27 mouse cellular contexts compared by ENCODE assay signal in the genomic region with DNA sequence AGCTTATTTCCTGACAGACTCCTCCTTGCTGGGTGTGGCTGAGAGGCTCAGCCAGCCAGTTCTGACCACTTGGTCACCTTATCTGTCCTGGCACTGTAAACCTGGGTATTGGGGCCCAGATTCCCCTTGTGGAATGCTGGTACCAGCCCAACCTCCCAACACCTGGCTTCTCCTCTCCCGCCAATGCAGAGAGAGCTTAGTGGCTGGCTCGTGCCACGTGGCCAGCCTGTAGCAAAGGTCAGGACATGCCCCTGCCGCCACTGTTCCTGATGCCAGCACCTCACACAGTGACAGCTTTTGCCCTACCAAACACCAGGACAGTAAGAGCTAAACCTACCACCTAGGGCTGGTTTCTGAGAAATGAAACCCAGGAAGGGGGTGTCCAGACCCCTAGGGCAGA.
A peak's percentile ranks its signal among the peaks of the same experiment; 100 is the strongest.
DNase-seq lines count a peak whose midpoint lies in the region; ATAC-seq and TF ChIP-seq lines count a peak whose summit lies in the region.
"Had no signal": no experiment of that assay in that cellular context is flagged by ENCODE, and none has a peak within 500 bp of the region (broad histone marks: within the 10 kb centered on the region; RNA-seq: fewer than 3 reads in every experiment).

No protein-coding gene starts in this region.

- ATAC-seq in lung, embryonic 16.5 days (ENCODE audit: low read depth), result 0 out of 2 replicates have a peak, but pooled peaks have one; percentile 13
- peak; percentile 43; the same call in 1 of the 2 replicates for ATAC-seq in intestine, embryonic 16.5 days
- ATAC-seq in stomach, embryonic 16.5 days (ENCODE audit: insufficient read depth, low FRiP score), result 0 out of 2 replicates have a peak, but pooled peaks have one; percentile 1
- ATAC-seq: forebrain, embryonic 15.5 days; Patski had no signal

- H3K27me3 ChIP-seq in lung, embryonic 16.5 days (ENCODE audit: control insufficient read depth, insufficient read depth, low read depth, low read length), result no peaks in the 10 kb centered on the region
- H3K27me3 ChIP-seq in embryonic facial prominence, embryonic 10.5 days (replicated peaks; ENCODE audit: low read depth, poor library complexity, severe bottlenecking), result peaks cover 4% of the 10 kb centered on the region; the same call in 1 of the 2 replicates
- peaks cover 5% of the 10 kb centered on the region; the same call in 1 of the 2 replicates for H3K27me3 ChIP-seq in intestine, embryonic 16.5 days (replicated peaks; ENCODE audit: control insufficient read depth, insufficient read depth, low read length)
- H3K27me3 ChIP-seq in stomach, embryonic 16.5 days (ENCODE audit: control insufficient read depth, insufficient read depth, low read length), result no peaks in the 10 kb centered on the region
- H3K27me3 ChIP-seq: embryonic facial prominence, embryonic 13.5 days; forebrain, embryonic 15.5 days; Patski had no signal

- H3K9me3 ChIP-seq in lung, embryonic 16.5 days (ENCODE audit: control insufficient read depth, low read length), result no peaks in the 10 kb centered on the region
- no peaks in the 10 kb centered on the region for H3K9me3 ChIP-seq in embryonic facial prominence, embryonic 10.5 days
- H3K9me3 ChIP-seq in intestine, embryonic 16.5 days (ENCODE audit: control insufficient read depth, low read length), result no peaks in the 10 kb centered on the region
- no peaks in the 10 kb centered on the region for H3K9me3 ChIP-seq in stomach, embryonic 16.5 days (replicated peaks; ENCODE audit: control insufficient read depth, low read length)
- H3K9me3 ChIP-seq: embryonic facial prominence, embryonic 13.5 days; forebrain, embryonic 12.5 days; forebrain, embryonic 15.5 days; G1E; heart, embryonic 10.5 days; heart, embryonic 13.5 days had no signal

- TF ChIP-seq CTCF in lung, adult 2 months (IDR thresholded peaks at IDR 0.05; ENCODE audit: insufficient read depth, low read length), result no peak

- 58% methylated on average over 4 of the region's 4 CpGs for WGBS in lung, embryonic 16.5 days
- 58% methylated on average over 4 of the region's 4 CpGs for WGBS in lung, adult 2 months
- 80% methylated on average over 4 of the region's 4 CpGs for WGBS in embryonic facial prominence, embryonic 10.5 days
- 77% methylated on average over 4 of the region's 4 CpGs for WGBS in intestine, embryonic 16.5 days
- 57% methylated on average over 4 of the region's 4 CpGs for WGBS in stomach, embryonic 16.5 days

- no peak overlapping the region for H3K4me2 ChIP-seq in lung, embryonic 16.5 days (ENCODE audit: low read depth, low read length)
- no peak overlapping the region for H3K4me2 ChIP-seq in intestine, embryonic 16.5 days (ENCODE audit: low read depth, low read length)
- no peak overlapping the region for H3K4me2 ChIP-seq in stomach, embryonic 16.5 days (ENCODE audit: low read depth, low read length)
- H3K4me2 ChIP-seq: embryonic facial prominence, embryonic 13.5 days; forebrain, embryonic 12.5 days; forebrain, embryonic 15.5 days; heart, embryonic 13.5 days; hindbrain, embryonic 14.5 days had no signal

- no peak overlapping the region for H3K4me3 ChIP-seq in lung, embryonic 16.5 days (ENCODE audit: low read length)
- no peak overlapping the region for H3K4me3 ChIP-seq in lung, adult 2 months (replicated peaks; ENCODE audit: extremely low read depth, low read depth, low read length)
- no peak overlapping the region for H3K4me3 ChIP-seq in embryonic facial prominence, embryonic 10.5 days
- H3K4me3 ChIP-seq in intestine, embryonic 16.5 days (ENCODE audit: low read length), result no peak overlapping the region
- H3K4me3 ChIP-seq in stomach, embryonic 16.5 days (replicated peaks; ENCODE audit: low read length), result no peak overlapping the region
- H3K4me3 ChIP-seq: embryonic facial prominence, embryonic 13.5 days; erythroblast, embryonic 14.5 days; forebrain, embryonic 12.5 days; forebrain, embryonic 15.5 days; heart, adult 2 months; heart, embryonic 10.5 days; heart, embryonic 13.5 days had no signal

- H3K9ac ChIP-seq in lung, embryonic 16.5 days (ENCODE audit: low read length), result no peak overlapping the region
- no peak overlapping the region for H3K9ac ChIP-seq in intestine, embryonic 16.5 days (ENCODE audit: low read depth, low read length)
- no peak overlapping the region for H3K9ac ChIP-seq in stomach, embryonic 16.5 days (ENCODE audit: low read length)
- H3K9ac ChIP-seq: embryonic facial prominence, embryonic 13.5 days; forebrain, embryonic 12.5 days; forebrain, embryonic 15.5 days; heart, embryonic 13.5 days; hindbrain, embryonic 14.5 days had no signal

- no peak overlapping the region for H3K27ac ChIP-seq in lung, embryonic 16.5 days (ENCODE audit: low read length)
- 0 out of 2 replicates have a peak overlapping the region, but pooled peaks have one; percentile 16 for H3K27ac ChIP-seq in embryonic facial prominence, embryonic 10.5 days (replicated peaks)
- H3K27ac ChIP-seq in intestine, embryonic 16.5 days (ENCODE audit: low read length), result no peak overlapping the region
- H3K27ac ChIP-seq in stomach, embryonic 16.5 days (ENCODE audit: low read length), result no peak overlapping the region
- H3K27ac ChIP-seq: forebrain, embryonic 12.5 days; forebrain, embryonic 15.5 days; heart, adult 2 months; heart, embryonic 10.5 days; heart, embryonic 13.5 days; hindbrain, embryonic 14.5 days had no signal

- no peak for TF ChIP-seq POLR2A in lung, adult 2 months (IDR thresholded peaks at IDR 0.05; ENCODE audit: borderline replicate concordance, extremely low read depth, low read depth, low read length)

- no peaks in the 10 kb centered on the region for H3K36me3 ChIP-seq in lung, embryonic 16.5 days (ENCODE audit: control insufficient read depth, insufficient read depth, low read length)
- H3K36me3 ChIP-seq in embryonic facial prominence, embryonic 10.5 days (replicated peaks), result no peaks in the 10 kb centered on the region
- H3K36me3 ChIP-seq in intestine, embryonic 16.5 days (ENCODE audit: control insufficient read depth, insufficient read depth, low read length), result no peaks in the 10 kb centered on the region
- H3K36me3 ChIP-seq in stomach, embryonic 16.5 days (ENCODE audit: control insufficient read depth, insufficient read depth, low read length), result no peaks in the 10 kb centered on the region
- H3K36me3 ChIP-seq: embryonic facial prominence, embryonic 13.5 days; forebrain, embryonic 12.5 days; forebrain, embryonic 15.5 days; G1E; heart, embryonic 10.5 days; heart, embryonic 13.5 days had no signal

- H3K4me1 ChIP-seq in lung, embryonic 16.5 days (replicated peaks; ENCODE audit: control insufficient read depth, insufficient read depth, low read length), result peaks cover 20% of the 10 kb centered on the region
- no peaks in the 10 kb centered on the region for H3K4me1 ChIP-seq in lung, adult 2 months (ENCODE audit: control insufficient read depth, insufficient read depth, low read length)
- H3K4me1 ChIP-seq in embryonic facial prominence, embryonic 10.5 days, result peaks cover 44% of the 10 kb centered on the region
- peaks cover 23% of the 10 kb centered on the region for H3K4me1 ChIP-seq in intestine, embryonic 16.5 days (ENCODE audit: control insufficient read depth, insufficient read depth, low read length)
- peaks cover 32% of the 10 kb centered on the region for H3K4me1 ChIP-seq in stomach, embryonic 16.5 days (ENCODE audit: control insufficient read depth, insufficient read depth, low read length)
- H3K4me1 ChIP-seq: forebrain, embryonic 15.5 days had no signal

- DNase-seq in lung, adult 2 months, result no peak
- no peak for DNase-seq in embryonic facial prominence, embryonic 10.5 days (ENCODE audit: low spot score)
- DNase-seq in layer of hippocampus, postnatal 25 days (ENCODE audit: extremely low spot score in 1 of 2, low spot score in 1 of 2), result no peak
- no peak for DNase-seq in yolk sac, embryonic 10.5 days (ENCODE audit: low spot score)
- DNase-seq: adrenal gland, postnatal 10 days; adrenal gland, postnatal 36 days; B cell, adult 2 months; cerebellum, adult 18-20 months; cerebellum, adult 9-10 months; cerebellum, postnatal 25 days; gastrocnemius, postnatal 10 days; gastrocnemius, postnatal 36 days; heart, adult 2 months; heart, postnatal 14 days; heart, postnatal 4 days had no signal
